Mouse (Mus musculus) urinary bladder, postnatal 4 days (tissue): ENCODE data around the gene Gm49380.
"Not testable (repeated sequence)": the region's sequence is repeated elsewhere in the genome, so short reads cannot be mapped to it uniquely, and the experiment has no call there.

ENCODE experiments used
- DNase-seq, 2 experiments: peaks; one replicate each; pipeline ENCODE4 v3.0.0; 2021 to 2022; ENCODE audit warnings: low spot score in 2 of 2

Gm49380 gene

DNA sequence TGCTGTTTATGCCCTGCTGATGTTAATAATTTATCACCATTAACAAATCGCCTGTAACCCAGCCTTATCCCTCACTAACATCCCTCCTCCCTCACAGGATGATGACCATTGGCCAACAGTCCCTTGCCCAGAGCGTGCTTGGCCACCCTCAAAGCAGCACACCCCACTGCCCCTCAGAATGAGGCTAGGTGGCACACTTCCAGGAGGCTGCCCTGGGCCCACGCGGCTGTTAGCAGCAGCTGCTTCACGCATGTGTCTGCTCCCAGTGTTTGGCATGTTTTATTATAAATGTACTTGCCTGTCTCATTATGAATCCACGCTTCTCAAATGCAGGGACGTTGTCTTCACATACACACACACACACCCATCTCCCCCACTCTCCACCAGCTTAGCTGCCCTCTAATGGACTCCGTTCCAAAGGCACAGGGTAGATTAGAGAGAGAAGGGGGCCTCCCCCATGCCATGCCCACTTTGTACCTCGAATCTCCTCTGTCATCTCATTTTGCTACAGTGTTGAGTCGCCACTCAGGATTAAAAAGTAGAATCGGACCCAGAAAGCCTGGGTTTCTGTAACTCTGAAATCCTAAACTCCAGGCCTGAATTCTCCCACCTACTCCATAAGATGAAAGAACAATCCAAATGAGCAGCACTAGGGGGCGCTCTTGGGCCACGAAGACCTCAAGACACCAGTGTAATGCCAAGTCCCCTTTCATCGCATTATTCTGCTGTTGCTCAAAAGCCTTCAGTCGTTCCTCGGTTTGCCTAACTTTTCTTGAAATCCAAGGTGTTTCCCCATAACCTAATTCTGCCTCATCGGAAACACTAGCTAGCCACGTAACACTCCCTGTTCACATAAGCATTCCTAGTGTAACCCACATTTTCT is 12.5 kb upstream of the Gm49380 start:
- DNase-seq: peak; percentile 68 to 86

DNA sequence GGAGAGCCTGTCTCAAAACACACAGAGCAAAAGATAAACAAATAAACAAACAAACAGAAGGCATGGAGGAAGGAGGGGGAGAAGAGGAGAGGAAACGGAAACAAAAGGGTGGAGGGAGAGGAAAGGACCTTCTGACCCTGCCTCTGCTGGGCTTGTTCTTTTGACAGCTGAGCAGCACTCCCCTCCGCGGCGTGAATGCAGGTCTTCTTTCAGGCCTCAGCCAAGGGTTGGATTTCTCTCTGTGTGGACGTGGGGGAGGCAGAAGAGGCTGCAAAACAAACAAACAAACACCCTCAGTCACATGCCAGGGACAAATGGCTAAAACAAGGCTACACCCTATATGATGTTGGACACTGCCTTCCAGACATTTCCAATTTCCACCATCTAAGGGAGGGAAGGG is 11.7 kb upstream of the Gm49380 start:
- DNase-seq: no peak

DNA sequence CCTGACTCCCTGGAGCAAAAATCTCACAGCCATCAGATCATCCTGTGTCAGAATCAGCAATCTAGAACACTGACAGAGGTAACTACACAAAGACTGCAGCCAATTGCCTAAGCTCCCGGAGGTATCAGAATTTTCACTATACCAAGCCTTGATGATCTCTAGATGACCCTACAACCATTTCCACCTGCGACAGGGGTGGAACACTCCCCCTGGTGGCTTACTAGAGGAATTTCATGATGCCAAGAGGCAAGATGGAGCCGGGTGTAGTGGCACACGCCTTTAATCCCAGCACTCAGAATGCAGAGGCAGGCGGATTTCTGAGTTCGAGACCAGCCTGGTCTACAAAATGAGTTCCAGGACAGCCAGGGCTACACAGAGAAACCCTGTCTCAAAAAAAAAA is 11.0 kb upstream of the Gm49380 start:
- DNase-seq: no peak

DNA sequence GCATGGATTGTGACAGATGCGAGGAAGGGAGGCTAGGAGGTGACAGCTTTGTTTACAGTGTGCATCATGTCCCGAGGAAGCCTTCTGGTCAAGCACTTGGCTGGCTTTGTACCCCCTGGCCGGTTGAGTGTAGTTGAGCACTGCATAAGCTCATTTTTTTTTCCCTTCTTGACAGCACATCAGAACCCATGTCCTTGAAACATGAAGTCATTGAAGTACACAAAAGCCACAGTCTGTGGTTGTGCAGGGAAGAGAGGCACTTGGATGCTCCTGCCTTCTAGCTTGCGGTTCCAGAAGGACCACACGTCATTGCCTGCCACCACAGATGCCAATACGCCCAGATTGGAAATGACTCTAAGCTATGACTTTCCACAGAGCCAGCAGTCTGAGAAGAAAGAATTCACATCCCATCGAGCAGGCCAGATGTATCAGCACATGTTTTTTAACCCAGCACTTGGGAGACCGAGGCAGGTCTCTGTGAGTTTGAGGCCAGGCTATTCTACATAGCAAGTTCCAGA is 6.7 kb upstream of the Gm49380 start:
- DNase-seq: no peak

DNA sequence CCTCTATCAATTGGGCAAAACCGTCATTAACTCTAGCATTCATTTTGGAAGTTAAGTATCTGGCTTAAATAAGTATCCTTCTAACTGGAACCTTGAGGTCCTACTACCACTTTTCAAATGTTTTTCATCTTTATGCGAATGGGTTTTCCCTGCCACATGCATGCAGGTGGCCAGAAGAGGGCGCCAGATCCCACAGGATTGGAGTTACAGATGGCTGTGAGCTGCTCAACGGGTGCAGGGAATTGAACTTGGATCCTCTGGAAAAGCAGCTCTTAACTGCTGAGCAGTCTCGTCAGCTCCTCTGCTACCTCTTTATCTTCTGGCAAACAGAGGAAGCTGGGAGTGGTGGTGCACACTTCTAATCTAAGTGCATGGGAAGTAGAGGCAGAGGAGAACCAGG is 5.7 kb upstream of the Gm49380 start:
- DNase-seq: no peak

DNA sequence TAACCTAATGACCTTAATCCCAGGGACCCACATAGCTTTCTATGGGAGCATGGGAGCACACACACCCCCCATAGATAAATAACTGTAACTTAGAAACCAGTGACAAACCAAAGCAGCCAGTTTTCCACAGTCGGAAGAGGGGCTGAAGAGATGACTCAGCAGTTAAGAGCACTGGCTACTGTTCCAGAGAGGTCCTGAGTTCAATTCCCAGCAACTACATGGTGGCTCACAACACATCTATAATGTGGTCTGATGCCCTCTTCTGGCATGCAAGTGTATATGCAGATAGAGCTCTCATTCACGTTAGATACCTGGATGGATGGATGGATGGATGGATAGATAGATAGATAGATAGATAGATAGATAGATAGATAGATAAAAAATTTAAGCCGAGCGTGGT is 2.9 kb upstream of the Gm49380 start:
- no peak for DNase-seq

DNA sequence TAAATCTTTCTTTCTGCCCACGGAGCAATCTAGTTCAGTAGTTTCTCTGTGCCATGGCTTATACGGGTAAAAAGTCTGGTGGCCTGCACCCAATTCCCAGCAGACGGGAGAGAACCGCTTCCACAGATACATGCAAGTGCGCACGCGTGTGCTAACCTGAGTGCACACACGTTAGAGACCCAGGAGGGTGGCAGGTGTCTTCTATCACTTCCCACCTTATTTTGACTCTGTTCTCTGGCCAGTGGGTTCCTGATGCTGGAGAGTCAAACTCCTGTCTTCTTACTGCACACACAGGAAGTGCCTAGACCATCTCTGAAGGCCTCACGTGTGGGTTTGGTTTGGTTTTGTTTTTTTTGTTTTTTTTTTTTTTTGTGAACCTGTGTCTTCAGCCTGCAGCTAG is 2.3 kb upstream of the Gm49380 start:
- DNase-seq: no peak

DNA sequence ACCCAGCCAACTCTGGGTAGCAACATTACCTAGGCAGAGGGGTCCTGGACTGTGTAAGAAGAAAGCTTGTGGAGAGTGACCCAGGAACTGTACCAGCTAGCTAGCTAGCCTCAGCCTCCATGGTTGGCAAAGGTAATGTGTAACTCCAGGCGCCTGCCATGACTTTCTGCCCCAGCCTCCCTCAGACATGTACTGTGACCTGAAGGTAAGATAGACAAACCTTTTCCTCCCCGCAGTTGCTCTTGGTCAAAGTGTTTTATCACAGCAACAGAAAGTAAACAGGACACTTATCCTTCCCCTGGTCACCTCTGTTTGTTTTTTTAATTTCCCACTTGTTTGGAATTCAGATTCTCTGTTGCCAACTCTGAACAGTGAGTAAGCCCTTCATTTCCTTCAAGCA is 1.2 kb upstream of the Gm49380 start:
- no peak for DNase-seq

DNA sequence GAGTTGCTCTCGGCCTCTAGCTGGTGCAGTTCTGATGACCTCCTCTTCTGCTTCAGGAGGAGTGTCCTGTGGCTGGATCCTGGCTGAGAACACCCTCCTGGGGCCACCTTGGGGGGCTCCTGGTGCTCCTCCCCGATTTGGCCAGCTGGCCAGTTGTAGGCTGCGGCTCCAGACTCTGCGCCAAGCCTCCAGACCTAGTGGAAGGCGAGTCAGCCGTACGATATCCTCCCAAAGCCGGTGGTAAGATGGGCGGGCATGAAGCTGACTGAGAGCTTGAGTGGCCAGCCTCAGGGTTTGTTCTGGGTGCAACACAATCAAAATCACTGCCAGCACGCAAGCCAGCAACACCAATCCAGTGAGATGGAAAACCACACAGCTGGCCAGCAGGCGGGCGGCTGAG is 1.4 kb downstream of the Gm49380 start:
- DNase-seq: not testable (repeated sequence)

DNA sequence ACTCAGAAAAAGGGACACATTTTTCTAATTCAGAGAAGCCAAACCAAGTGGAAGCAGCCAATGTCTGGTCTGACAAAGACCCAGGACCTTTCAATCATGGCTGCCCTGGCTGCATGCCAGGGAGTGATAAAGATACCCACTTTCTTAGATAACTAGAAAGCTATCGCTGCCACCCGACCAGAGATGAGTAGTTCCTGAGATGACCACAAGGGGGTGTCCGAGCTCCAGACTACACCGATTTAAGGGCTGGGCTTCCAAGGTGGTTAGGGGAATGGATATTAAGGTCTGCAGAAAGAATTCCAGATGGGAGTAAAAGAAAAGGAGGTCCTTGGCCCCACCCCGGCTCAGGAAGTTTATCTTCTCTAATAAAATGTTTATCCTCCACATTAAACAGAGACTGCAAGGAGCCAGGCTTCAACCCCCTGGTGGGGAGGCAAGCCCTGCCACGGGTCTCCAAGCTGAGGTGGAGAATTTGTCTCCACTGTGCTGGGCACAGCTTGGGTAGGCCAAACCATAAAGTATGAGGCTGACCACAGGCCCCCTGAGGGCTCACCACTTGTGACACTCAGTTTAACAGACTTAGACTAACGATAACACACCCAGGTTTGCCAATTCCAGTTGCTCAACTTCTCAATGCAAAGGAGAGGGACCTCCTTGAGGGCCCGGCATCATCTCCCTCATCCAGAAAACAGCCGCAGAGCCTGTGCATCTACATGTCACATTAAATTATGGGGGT is 3.8 kb downstream of the Gm49380 start:
- peak in 1 of 2 experiments; percentile 85 for DNase-seq

DNA sequence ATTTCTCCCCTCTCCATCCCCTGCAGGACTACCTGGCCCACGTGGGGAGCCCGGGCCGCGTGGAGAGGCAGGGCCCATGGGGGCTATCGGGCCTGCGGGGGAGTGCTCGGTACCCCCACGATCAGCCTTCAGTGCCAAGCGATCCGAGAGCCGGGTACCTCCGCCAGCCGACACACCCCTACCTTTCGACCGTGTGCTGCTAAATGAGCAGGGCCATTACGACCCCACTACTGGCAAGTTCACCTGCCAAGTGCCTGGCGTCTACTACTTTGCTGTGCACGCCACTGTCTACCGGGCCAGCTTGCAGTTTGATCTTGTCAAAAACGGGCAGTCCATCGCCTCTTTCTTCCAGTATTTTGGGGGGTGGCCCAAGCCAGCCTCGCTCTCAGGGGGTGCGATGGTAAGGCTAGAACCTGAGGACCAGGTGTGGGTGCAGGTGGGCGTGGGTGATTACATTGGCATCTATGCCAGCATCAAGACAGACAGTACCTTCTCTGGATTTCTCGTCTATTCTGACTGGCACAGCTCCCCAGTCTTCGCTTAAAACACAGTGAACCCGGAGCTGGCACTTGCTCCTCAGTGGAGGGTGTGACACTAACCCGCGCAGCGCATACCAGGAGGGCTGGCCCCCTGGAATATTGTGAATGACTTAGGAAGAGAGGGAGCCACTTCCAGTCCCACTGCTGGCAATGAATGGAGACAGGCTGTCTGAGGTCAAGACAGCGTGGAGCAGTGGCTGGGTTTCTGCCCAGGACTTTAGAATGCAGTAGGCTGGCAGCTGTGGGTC is 4.8 kb downstream of the Gm49380 start:
- no peak for DNase-seq

DNA sequence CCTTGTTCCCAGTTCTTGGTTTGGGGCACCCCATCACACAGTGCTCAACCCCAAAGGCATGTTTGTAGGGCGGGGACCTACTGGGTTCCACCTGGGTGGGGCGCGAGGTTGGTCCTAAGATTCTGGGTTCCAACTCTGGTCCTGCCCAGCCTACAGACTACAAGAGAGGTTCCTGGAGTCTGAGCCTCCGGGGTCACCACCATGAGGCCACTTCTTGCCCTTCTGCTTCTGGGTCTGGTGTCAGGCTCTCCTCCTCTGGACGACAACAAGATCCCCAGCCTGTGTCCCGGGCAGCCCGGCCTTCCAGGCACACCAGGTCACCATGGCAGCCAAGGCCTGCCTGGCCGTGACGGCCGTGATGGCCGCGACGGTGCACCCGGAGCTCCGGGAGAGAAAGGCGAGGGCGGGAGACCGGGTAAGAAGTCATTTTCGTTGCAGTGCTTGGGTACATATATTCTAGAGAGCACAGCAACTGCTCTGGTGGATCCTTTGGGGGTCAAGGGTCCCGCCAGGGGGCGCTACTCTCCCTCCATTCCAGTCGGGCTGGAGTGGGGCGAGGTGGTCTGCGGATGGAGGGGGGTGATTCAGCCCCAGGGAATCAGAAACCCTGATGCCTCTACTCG is 5.6 kb downstream of the Gm49380 start:
- DNase-seq: no peak

DNA sequence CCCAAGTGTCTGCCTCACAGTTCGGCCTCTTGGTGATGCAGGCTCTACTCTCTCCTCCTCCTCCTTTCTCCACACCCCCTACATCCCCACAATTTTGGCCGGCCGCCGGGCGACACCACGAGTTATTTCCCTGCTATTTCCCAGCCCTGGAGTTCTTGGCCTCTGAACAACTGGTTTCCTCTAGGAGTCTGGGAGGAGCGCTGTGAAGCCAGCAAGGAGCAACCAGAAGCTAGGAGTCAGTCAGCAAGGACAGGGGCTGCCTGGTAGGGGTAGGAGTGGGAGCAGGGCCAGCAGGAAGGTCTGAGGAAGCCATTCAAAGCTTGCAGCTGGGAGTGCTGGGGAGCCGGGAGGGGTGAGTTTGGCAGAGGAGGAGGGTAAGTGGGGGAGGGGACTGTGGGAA is 6.2 kb downstream of the Gm49380 start, which contains the start of gene C1qtnf5:
Gene C1qtnf5 (plus strand): TSS at position 136 of the 400 bp plus-strand sequence.
- peak; percentile 87 to 94 for DNase-seq

DNA sequence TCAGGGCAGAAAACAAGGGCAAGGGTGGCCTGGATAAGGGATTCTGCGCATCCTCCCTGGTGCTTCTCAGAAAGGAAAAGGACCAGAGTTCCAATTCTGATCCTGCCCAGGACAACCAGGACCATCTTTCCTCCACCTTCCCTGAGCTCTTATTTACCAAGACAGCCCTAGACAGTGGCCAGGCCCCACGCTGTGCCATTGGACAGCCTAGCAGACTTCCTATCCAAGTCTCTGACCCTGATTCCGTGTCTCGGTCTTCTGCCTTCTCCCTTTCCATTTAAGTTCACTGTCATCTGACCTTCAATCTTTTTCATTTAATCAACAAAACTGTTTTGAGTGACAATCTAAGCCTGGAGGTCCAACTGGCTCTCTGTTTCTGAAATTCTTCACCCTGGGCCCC is 6.7 kb downstream of the Gm49380 start:
- DNase-seq: no peak

DNA sequence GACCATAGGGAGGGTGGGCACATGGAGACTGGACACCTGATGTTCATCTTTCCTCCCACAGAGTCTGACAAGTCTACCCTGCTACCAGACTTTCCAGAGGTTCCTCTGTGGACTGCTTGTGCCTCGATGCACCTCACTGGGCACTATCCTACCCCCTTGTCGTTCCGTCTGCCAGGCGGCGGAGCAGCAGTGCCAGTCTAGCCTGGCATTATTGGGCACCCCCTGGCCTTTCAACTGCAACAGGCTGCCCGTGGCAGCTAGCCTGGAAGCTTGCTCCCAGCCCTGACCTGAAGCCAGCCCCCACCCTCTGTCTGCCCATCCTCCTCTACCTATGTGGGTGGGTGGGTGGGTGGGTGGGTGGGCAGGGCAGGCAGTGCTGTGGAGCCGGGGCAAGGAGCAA is 7.1 kb downstream of the Gm49380 start:
- DNase-seq: no peak

DNA sequence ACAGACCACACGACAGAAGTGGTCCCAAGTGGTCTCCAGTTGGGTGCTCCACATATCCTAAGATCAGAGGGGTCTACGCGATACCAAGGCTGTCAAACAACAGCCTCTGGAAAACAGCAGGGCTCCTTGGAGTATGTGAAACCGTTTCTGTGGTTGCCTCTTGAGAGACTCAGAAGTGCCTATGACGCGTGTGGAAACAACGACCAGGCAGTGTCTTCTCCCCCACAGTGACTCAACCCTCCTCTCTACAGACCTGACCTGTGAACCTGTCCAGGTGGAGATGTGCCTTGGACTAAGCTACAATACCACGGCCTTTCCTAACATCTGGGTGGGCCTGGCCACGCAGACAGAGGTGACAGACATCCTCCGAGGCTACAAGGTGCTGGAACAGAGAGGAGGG is 7.5 kb downstream of the Gm49380 start:
- no peak for DNase-seq

DNA sequence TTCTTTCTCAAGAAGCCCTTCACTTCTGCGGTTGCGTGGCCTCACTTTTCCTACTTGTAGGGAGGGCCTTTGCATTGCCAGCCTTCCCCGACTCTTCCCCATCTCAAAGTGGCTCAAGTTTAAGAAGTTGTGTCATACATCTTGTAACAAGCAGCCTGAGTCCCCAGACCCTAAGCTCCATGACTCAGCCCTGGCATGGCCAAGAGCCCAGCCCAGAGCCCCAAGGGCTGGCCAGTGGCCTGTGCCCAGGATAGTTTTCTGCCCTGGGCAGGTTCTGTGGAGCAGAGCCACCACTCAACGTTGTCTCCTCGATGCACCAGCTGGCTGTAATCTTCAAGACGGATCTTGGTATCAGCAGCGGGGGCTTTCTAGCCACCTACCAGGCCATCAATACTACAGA is 8.4 kb downstream of the Gm49380 start:
- DNase-seq: no peak

DNA sequence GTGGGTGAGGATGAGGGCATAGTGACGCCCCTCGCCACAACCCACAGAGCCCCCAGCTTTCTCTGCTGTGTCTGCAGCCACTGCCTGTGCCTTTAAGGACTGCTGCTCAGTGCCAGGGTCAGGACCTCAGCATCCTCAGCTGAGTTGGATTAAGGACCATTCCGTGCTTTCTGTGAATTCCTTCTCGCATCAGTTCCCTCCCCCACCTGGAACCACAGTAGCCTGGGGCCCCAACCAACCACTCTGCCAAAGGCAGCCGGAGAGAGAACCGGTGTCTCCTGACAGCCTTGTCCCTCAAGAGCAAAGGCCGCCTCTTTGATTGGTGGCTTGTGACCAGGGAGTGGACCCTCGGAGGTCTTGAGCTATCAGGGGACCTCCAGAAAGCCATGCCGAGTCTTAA is 11.8 kb downstream of the Gm49380 start, which contains the start of gene Mfrp:
Gene Mfrp (plus strand): TSS at position 240 of the 400 bp plus-strand sequence.
- no peak for DNase-seq

DNA sequence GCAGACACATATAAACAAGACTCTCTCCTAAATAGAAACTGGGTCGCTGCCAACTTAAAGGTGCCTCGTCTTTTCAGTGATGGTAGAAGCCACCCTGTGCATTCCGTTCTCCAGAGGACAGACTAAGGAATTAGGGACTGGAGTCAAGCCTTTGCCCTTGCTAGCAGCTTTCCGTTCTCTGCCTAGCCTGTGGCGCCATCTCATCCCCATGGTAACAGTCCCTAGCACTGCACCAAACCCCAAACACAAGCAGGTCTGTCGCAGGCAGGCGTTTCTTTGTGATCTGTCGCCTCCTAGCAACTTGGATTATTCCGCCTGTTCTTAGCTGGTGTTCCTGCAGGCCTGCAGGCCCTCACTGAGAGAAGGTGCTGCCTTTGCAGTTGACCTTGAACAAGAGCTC is 16.8 kb downstream of the Gm49380 start:
- DNase-seq: no peak

DNA sequence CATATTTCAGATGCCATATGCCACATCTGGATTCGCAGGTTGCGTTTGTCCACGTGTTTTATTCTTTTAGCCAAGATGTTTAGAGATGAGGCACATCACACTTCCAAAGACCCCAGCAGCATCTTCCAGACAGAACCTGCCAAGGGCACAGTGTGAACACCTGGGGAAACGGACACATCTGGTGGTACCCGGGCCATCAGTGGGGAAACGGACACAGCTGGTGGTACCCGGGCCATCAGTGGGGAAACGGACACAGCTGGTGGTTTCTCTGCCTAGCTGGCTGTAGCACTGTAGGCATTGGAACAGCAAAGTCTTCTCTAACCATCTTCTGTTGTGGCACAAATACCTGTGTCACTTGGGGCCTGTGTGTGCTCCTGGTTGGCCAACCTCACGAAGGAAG is 17.5 kb downstream of the Gm49380 start:
- DNase-seq: no peak

DNA sequence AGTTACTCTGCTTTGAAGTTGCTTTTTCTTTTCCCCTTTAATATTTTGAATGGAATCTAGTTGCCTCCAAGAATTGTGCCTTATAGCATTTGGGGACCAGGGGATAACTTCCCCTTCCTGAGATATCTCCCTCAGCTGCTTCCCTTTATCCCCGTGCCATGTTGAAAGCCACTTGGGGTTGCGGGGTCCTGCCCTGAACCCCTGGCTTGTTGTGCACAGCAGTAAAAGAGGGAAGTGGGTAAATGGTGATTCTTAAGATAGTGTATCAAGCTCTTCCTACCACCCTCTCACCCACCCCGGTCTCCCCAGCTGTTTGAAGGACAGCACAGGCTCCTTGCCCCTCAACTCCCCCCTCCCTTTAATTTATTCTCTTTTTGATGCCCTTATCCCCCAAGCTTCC is 18.6 kb downstream of the Gm49380 start:
- DNase-seq: no peak
